Mouse (Mus musculus) CH12.LX (cell line): ENCODE measurements around the gene Rap1gds1. TPM values are rescaled to one million over a fixed set of nuclear protein-coding genes. Genes with fewer than 3 reads are reported as not detected.
A peak's percentile ranks its signal among the peaks of the same experiment; 100 is the strongest.

Source experiments
- DNase-seq: peaks from one replicate; pipeline ENCODE4 v3.0.0-alpha.2; 2013; ENCODE audit errors: extremely low read depth
- H3K27ac ChIP-seq: 2 replicates; pipeline ENCODE4 v1.5.1; 2012; ENCODE audit warnings: low read depth, mild to moderate bottlenecking, control low read depth, moderate library complexity; ENCODE audit not compliant: insufficient read depth
- H3K27me3 ChIP-seq: replicated peaks from 2 replicates; pipeline ENCODE3; 2012; ENCODE audit warnings: inconsistent platforms
- H3K36me3 ChIP-seq, 2 experiments: replicated peaks in 1 of 2; 2 replicates each; pipeline versions ENCODE3 to v1.6.1; 2012; ENCODE audit warnings: inconsistent platforms in 1 of 2, low read length in 1 of 2, mild to moderate bottlenecking in 1 of 2, mixed read lengths in 1 of 2, moderate library complexity in 1 of 2; ENCODE audit not compliant: control insufficient read depth in 1 of 2, insufficient read depth in 1 of 2
- H3K4me1 ChIP-seq, 2 experiments: 2 replicates each; pipeline ENCODE4 v1.6.1; 2012; ENCODE audit warnings: inconsistent platforms in 1 of 2, moderate library complexity in 1 of 2; ENCODE audit not compliant: insufficient read depth in 2 of 2, control insufficient read depth in 1 of 2
- H3K4me2 ChIP-seq: 2 replicates; pipeline ENCODE4 v1.6.1; 2012; ENCODE audit warnings: low read depth, mild to moderate bottlenecking, control low read depth; ENCODE audit not compliant: poor library complexity, insufficient read depth, severe bottlenecking
- H3K4me3 ChIP-seq, 3 experiments: fragments of 150-350 bp in 1 of 3; sonication (generic) in 1 of 3; replicated peaks in 1 of 3; 2 replicates each; pipeline versions ENCODE3 to v1.5.1; 2011 to 2012; ENCODE audit warnings: low read depth in 2 of 3, low read length in 2 of 3, mild to moderate bottlenecking in 2 of 3, moderate library complexity in 2 of 3, control low read depth in 1 of 3, improper control_type of control experiment in 1 of 3, inconsistent platforms in 1 of 3, mixed read lengths in 1 of 3; ENCODE audit not compliant: poor library complexity in 1 of 3
- H3K79me2 ChIP-seq: replicated peaks from 2 replicates; pipeline ENCODE4 v1.6.1; 2012; ENCODE audit warnings: mild to moderate bottlenecking, moderate library complexity; ENCODE audit not compliant: control insufficient read depth, poor library complexity, insufficient read depth, severe bottlenecking; ENCODE audit errors: extremely low read depth
- H3K9ac ChIP-seq: 2 replicates; pipeline ENCODE4 v1.6.1; 2012; ENCODE audit warnings: low read depth, mild to moderate bottlenecking, control low read depth, moderate library complexity; ENCODE audit not compliant: insufficient read depth
- H3K9me3 ChIP-seq: replicated peaks from 2 replicates; pipeline ENCODE3; 2012; ENCODE audit warnings: low read length, inconsistent platforms, mixed read lengths
- BHLHE40 ChIP-seq: IDR thresholded peaks from 2 replicates; pipeline ENCODE4 v1.6.1; 2011; ENCODE audit warnings: mild to moderate bottlenecking, low read depth, low read length, improper control_type of control experiment
- CHD1 ChIP-seq: IDR thresholded peaks from 2 replicates; pipeline ENCODE4 v1.6.1; 2012; ENCODE audit warnings: low read depth, low read length, improper control_type of control experiment, inconsistent platforms
- CTCF ChIP-seq, 2 experiments: IDR thresholded peaks in 1 of 2; conservative IDR thresholded peaks in 1 of 2; 2 replicates each; pipeline ENCODE4 v1.5.1; 2011 to 2012; ENCODE audit warnings: low read depth in 2 of 2, low read length in 2 of 2, improper control_type of control experiment in 1 of 2, inconsistent platforms in 1 of 2, mild to moderate bottlenecking in 1 of 2, moderate library complexity in 1 of 2
- ETS1 ChIP-seq: conservative IDR thresholded peaks from 2 replicates; pipeline ENCODE4 v1.6.1; 2012; ENCODE audit warnings: low read depth, mild to moderate bottlenecking, inconsistent platforms, low read length, improper control_type of control experiment, moderate library complexity
- GABPA ChIP-seq: IDR thresholded peaks from 2 replicates; pipeline ENCODE4 v1.6.1; 2012; ENCODE audit warnings: low read depth, low read length, improper control_type of control experiment, inconsistent platforms; ENCODE audit not compliant: insufficient replicate concordance
- JUN ChIP-seq: IDR thresholded peaks from 2 replicates; pipeline ENCODE4 v1.6.1; 2011; ENCODE audit warnings: low read depth, mild to moderate bottlenecking, low read length, improper control_type of control experiment, moderate library complexity; ENCODE audit not compliant: insufficient read depth
- KAT2A ChIP-seq: IDR thresholded peaks from 2 replicates; pipeline ENCODE4 v1.6.1; 2012; ENCODE audit warnings: low read length, improper control_type of control experiment, inconsistent platforms; ENCODE audit not compliant: insufficient replicate concordance
- MAX ChIP-seq: IDR thresholded peaks from 2 replicates; pipeline ENCODE4 v1.6.1; 2011; ENCODE audit warnings: low read length, improper control_type of control experiment
- MEF2A ChIP-seq: IDR thresholded peaks from 2 replicates; pipeline ENCODE4 v1.6.1; 2014; ENCODE audit warnings: low read depth, mild to moderate bottlenecking, inconsistent platforms, low read length, improper control_type of control experiment, borderline replicate concordance
- MXI1 ChIP-seq: IDR thresholded peaks from 2 replicates; pipeline ENCODE4 v1.6.1; 2011; ENCODE audit warnings: mild to moderate bottlenecking, low read depth, low read length, improper control_type of control experiment
- NELFE ChIP-seq: IDR thresholded peaks from 2 replicates; pipeline ENCODE4 v1.6.1; 2011; ENCODE audit warnings: low read depth, low read length, improper control_type of control experiment
- NRF1 ChIP-seq: IDR thresholded peaks from 2 replicates; pipeline ENCODE4 v1.6.1; 2014; ENCODE audit warnings: low read depth, mild to moderate bottlenecking, inconsistent platforms, low read length, improper control_type of control experiment, moderate library complexity
- PAX5 ChIP-seq: IDR thresholded peaks from 2 replicates; pipeline ENCODE4 v1.6.1; 2012; ENCODE audit warnings: low read length, inconsistent platforms, mixed read lengths
- POLR2A ChIP-seq: IDR thresholded peaks from 2 replicates; pipeline ENCODE4 v1.6.1; 2011; ENCODE audit warnings: low read depth, mild to moderate bottlenecking, improper control_type of control experiment, low read length
- RAD21 ChIP-seq: IDR thresholded peaks from 2 replicates; pipeline ENCODE4 v1.6.1; 2011; ENCODE audit warnings: low read depth, mild to moderate bottlenecking, low read length, improper control_type of control experiment, moderate library complexity
- SMC3 ChIP-seq: IDR thresholded peaks from 2 replicates; pipeline ENCODE4 v1.6.1; 2011; ENCODE audit warnings: low read depth, low read length, improper control_type of control experiment
- TCF12 ChIP-seq: IDR thresholded peaks from 2 replicates; pipeline ENCODE4 v1.6.1; 2014; ENCODE audit warnings: low read depth, mild to moderate bottlenecking, inconsistent platforms, low read length, improper control_type of control experiment
- UBTF ChIP-seq: IDR thresholded peaks from 2 replicates; pipeline ENCODE4 v1.6.1; 2012; ENCODE audit warnings: low read depth, mild to moderate bottlenecking, inconsistent platforms, low read length, improper control_type of control experiment, moderate library complexity
- ZC3H11A ChIP-seq: IDR thresholded peaks from 2 replicates; pipeline ENCODE4 v1.6.1; 2012; ENCODE audit warnings: low read depth, mild to moderate bottlenecking, inconsistent platforms, low read length, improper control_type of control experiment
- ZMIZ1 ChIP-seq: IDR thresholded peaks from 2 replicates; pipeline ENCODE4 v1.6.1; 2012; ENCODE audit warnings: low read depth, mild to moderate bottlenecking, inconsistent platforms, low read length, improper control_type of control experiment
- ZNF384 ChIP-seq: IDR thresholded peaks from 2 replicates; pipeline ENCODE4 v1.6.1; 2012; ENCODE audit warnings: low read depth, low read length, improper control_type of control experiment, inconsistent platforms
- dilution Hi-C: fragments of 300-500 bp; cut with MboI; formaldehyde crosslinking; loops from 2 replicates; pipeline ENCODE4 v1.14.3; 2020; ENCODE audit warnings: low sequenced_read_pairs; ENCODE audit not compliant: extremely low pct_unique_long_range_greater_than_20kb, extremely low pct_ligation_motif_present
- in situ Hi-C: fragments of 300-500 bp; cut with MboI; formaldehyde crosslinking; loops from 3 replicates; pipeline ENCODE4 v1.14.3; 2019; ENCODE audit warnings: low sequenced_read_pairs, low pct_ligation_motif_present, low pct_unique_long_range_greater_than_20kb, mixed read lengths
- polyA plus RNA-seq: library from polyadenylated mRNA; unstranded; fragments of >175 nt; gene quantifications from 2 replicates; pipeline ENCODE4 v1.2.1, GENCODE M21; 2012; ENCODE audit warnings: low read depth; ENCODE audit not compliant: insufficient read length
- total RNA-seq, 2 experiments: library from RNA; depleted of rRNA; stranded (reverse); fragments of 300-350 nt in 1 of 2; fragments of >200 nt in 1 of 2; gene quantifications; 2 replicates each; pipeline ENCODE4 v1.2.3; 2012 to 2014

Rap1gds1 gene
- total and polyA plus RNA-seq, 3 experiments = 24.4 to 36.7 (median 26.3) TPM

DNA sequence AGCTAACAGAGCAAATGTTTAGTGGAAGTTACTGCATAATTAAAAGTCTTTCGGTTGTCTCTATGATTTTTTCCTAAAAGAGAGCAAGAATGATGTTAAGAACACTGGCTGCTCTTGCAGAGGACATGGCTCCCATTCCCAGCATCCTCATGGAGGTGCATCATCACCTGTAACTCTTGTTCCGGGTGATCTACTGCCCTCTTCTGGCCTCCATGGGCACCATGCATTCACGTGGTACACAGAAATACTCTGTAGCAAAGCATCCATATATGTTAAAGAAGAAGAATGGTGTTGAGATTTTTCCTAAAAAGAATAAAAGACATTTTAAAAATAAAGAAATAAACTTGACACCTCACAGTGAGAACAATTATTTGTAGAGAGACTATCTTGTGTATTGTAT is 3.0 kb upstream of the Rap1gds1 start:
- Histone ChIP-seq H3K9ac (no peak overlapping the region), H3K36me3 (no peaks in the 10 kb centered on the region), H3K4me3 (no peak overlapping the region), H3K79me2 (peaks cover 4% of the 10 kb centered on the region; the same call in 1 of the 2 replicates), H3K9me3 (peaks cover 15% of the 10 kb centered on the region), H3K4me1 (peaks cover 7 to 24% of the 10 kb centered on the region in 2 experiments), H3K27me3 (no peaks in the 10 kb centered on the region), H3K4me2 (no peak overlapping the region), H3K27ac (no peak overlapping the region)
- dilution Hi-C loops (no loop called here), in situ Hi-C loops (no loop called here)
- no peak for DNase-seq
- TF ChIP-seq CTCF (conservative IDR thresholded peaks at IDR 0.05 in 1 of 2, IDR thresholded peaks at IDR 0.05 in 1 of 2; ENCODE audit: low read depth in 2 of 2, low read length in 2 of 2) = peak in 1 of 2 experiments; percentile 49; a peak in 2 of 4 replicates
- TF ChIP-seq RAD21 = peak; percentile 25
- peak; percentile 27; the same call in 1 of the 2 replicates for TF ChIP-seq SMC3
- TF ChIP-seq CHD1 = no peak

DNA sequence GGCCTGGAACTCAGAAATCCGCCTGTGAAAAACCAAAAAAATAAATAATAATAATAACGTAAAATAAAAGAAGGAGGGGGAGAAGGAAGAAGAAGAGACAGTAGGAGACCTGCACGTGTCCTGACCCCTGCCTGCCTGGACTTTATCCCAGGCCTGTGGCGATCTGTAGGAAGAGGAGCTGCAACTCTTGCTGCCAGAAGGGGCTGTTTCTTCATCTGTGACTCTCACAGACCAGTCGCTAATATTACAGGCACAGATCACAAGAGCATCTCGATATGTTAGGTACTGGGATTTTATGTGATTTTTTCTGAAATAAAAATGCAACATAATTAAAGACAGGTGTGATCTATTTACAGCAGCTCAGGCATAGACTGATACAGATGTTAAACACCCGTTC is 1.1 kb upstream of the Rap1gds1 start:
- dilution Hi-C loops = no loop called here

DNA sequence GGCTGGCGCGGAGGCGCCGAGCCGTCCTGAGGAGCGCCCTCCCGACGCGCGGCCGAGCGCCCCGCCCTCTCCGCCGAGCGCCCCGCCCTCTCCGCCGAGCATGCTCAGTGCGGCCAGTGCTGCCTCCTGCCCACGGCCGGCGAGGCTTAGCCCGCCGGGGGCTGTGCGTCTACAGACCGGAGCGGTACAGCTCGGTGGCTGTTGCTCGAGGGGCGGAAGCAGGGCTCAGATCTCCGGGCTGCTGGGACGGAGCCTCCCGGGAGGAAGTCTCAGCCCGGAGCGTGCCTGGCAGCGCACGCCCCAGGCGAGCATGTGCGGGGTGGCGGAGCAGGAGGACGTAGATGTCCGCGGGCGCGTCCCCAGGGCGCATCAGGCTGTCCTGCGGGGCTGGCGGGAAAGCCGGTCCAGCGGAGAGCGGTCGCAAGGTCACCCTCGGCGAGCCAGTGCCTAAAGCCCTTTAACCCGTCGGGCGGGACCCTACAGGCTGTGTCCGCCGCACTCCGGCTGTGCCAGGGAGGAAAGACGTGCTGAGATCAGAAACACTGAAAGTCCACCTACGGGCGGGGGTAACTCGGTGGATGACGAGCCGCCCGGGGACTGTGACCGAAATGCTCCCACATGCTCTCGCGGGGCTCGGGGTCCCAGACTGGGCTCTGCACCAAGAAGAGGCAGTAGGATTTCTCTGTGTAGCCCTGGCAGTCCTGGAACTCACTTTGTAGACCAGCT is 495 bp upstream of the Rap1gds1 start:
- dilution Hi-C loops (no loop called here), in situ Hi-C loops (no loop called here)
- Histone ChIP-seq H3K4me3 (peak overlapping the region; percentile 26 to 67 (median 61)), H3K4me1 (peaks cover 6 to 36% of the 10 kb centered on the region in 2 experiments), H3K9ac (peak overlapping the region; percentile 13), H3K27ac (peak overlapping the region; percentile 32), H3K27me3 (no peaks in the 10 kb centered on the region), H3K9me3 (peaks cover 15% of the 10 kb centered on the region), H3K4me2 (peak overlapping the region; percentile 7; the same call in 1 of the 2 replicates), H3K36me3 (no peaks in the 10 kb centered on the region), H3K79me2 (peaks cover 4% of the 10 kb centered on the region; the same call in 1 of the 2 replicates)
- peak; percentile 88 for TF ChIP-seq NRF1
- peak; percentile 88 for TF ChIP-seq NELFE
- peak; percentile 32; the same call in 1 of the 2 replicates for TF ChIP-seq BHLHE40
- TF ChIP-seq ZMIZ1 = peak; percentile 57; the same call in 1 of the 2 replicates
- no peak for TF ChIP-seq CTCF (conservative IDR thresholded peaks at IDR 0.05 in 1 of 2, IDR thresholded peaks at IDR 0.05 in 1 of 2; ENCODE audit: low read depth in 2 of 2, low read length in 2 of 2)
- TF ChIP-seq POLR2A = peak; percentile 96
- TF ChIP-seq MAX = peak; percentile 77
- TF ChIP-seq UBTF = peak; percentile 53; the same call in 1 of the 2 replicates
- no peak for TF ChIP-seq SMC3
- TF ChIP-seq TCF12 = 0 out of 2 replicates have a peak, but pooled peaks have one; percentile 23
- TF ChIP-seq MEF2A = 0 out of 2 replicates have a peak, but pooled peaks have one; percentile 15
- TF ChIP-seq MXI1 = peak; percentile 29
- no peak for TF ChIP-seq ZC3H11A
- TF ChIP-seq PAX5 = no peak
- TF ChIP-seq KAT2A = no peak
- DNase-seq = peak; percentile 76

More for the DNA sequence above, 1.1 kb upstream of the Rap1gds1 start:
- peaks cover 15% of the 10 kb centered on the region for H3K9me3 ChIP-seq
- no peak for DNase-seq
- H3K9ac ChIP-seq = peak overlapping the region; percentile 13; the same call in 1 of the 2 replicates
- H3K27ac ChIP-seq = no peak overlapping the region
- H3K27me3 ChIP-seq = no peaks in the 10 kb centered on the region
- H3K4me2 ChIP-seq = peak overlapping the region; percentile 7; the same call in 1 of the 2 replicates
- H3K36me3 ChIP-seq = no peaks in the 10 kb centered on the region
- peaks cover 4% of the 10 kb centered on the region; the same call in 1 of the 2 replicates for H3K79me2 ChIP-seq
- TF ChIP-seq JUN = no peak
- no peak for TF ChIP-seq CHD1
- no peak for TF ChIP-seq ZMIZ1
- TF ChIP-seq ETS1 = no peak
- no peak for TF ChIP-seq ZNF384
- TF ChIP-seq GABPA = no peak
- no peak for TF ChIP-seq MXI1
- no peak for TF ChIP-seq NELFE
- TF ChIP-seq UBTF = no peak
- in situ Hi-C loops = no loop called here
- H3K4me1 ChIP-seq = peaks cover 7 to 38% of the 10 kb centered on the region in 2 experiments
- H3K4me3 ChIP-seq = peak overlapping the region in 2 of 3 experiments; percentile 26 to 61
